Mouse (Mus musculus) embryo, embryonic 10.5 days (tissue): ENCODE results near the gene Zfp605.
A peak's percentile ranks its signal among the peaks of the same experiment; 100 is the strongest.
"Not testable (repeated sequence)": the region's sequence is repeated elsewhere in the genome, so short reads cannot be mapped to it uniquely, and the experiment has no call there.

Experiments
- DNase-seq: peaks from one replicate; pipeline ENCODE4 v3.0.0-alpha.2; 2015; ENCODE audit warnings: low spot score

Zfp605 gene

GRCm38 (mm10) chr5:110109991-110110441, at the start of gene Zfp605:
Gene Zfp605 (plus strand): TSS chr5:110110092.
- peak; percentile 90 for DNase-seq

DNA sequence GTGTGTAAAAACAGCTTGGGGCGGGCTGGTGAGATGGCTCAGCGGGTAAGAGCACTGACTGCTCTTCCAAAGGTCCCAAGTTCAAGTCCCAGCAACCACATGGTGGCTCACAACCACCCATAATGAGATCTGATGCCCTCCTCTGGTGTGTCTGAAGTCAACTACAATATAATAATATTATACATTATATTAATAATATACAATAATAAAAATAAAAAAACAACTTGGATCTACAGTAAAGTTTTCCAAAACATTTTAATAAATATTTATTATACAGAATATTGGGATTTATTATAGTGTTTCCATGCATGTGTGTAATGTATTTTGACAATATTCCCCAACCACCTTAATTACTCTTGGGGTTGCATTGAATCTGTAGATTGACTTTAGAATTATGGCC, 37.5 kb upstream of the Zfp605 start, which contains the start of gene Gm17655:
Gene Gm17655 (minus strand): TSS at position 101 of the 400 bp plus-strand sequence.
- DNase-seq = not testable (repeated sequence)

- DNase-seq = no peak
Measured at GRCm38 (mm10) chr5:110082961-110083360, 26.9 kb upstream of the Zfp605 start.

GRCm38 (mm10) chr5:110086161-110086866, 23.6 kb upstream of the Zfp605 start:
- no peak for DNase-seq

- DNase-seq = no peak
Measured at GRCm38 (mm10) chr5:110091546-110091945, 18.3 kb upstream of the Zfp605 start.

DNA sequence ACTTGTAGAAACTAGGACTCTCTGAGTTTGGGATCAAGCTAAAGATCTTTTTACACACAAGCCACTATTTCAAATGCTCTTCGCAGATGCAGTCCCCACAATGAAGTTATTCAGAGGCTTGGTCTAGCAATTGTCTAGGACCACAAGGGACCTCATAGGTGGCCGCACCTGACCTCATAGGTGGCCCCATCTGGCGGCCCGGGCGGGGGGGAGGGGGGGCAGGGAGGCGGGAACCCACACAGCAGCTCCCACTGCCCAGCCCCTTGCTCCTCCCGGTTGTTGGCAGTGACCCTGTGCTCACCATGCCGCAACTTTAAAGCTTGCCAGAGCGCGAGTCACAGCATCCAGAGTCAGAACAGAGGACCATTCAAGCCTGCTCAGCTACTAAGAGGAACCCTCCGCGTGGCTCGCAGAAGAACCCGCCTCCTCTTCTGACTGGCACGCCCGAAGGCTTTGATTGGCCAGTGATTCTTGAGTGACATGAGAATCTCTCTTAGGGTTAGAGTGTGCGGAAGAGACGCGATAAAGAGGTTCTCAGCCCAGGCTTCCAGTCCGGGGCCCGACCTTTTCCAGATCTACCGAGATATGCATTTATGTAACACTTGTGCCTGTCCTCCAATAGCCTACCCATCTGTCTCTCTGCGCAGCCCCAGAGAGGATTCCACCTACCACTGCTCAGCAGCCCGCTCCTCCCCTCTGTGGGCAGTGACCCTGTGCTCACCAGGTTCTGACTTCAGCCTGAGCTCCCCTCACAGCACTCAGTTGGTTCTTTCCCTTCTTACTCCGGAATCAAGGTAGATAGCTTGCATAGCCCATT, 15.7 kb upstream of the Zfp605 start, which contains the start of gene Gm35315:
Gene Gm35315 (minus strand): TSS at position 391 of the 817 bp plus-strand sequence.
- peak; percentile 96 for DNase-seq

- no peak for DNase-seq
Measured at GRCm38 (mm10) chr5:110094847-110095213, 15.1 kb upstream of the Zfp605 start.

- DNase-seq = no peak
Measured at GRCm38 (mm10) chr5:110098991-110099477, 10.9 kb upstream of the Zfp605 start.

GRCm38 (mm10) chr5:110099656-110100580, 10.0 kb upstream of the Zfp605 start, which contains the start of gene Plcxd1:
Gene Plcxd1 (plus strand): TSS chr5:110099969.
- peak; percentile 50 for DNase-seq

- peak; percentile 66 for DNase-seq
Measured at GRCm38 (mm10) chr5:110100921-110101631, 8.8 kb upstream of the Zfp605 start.

DNA sequence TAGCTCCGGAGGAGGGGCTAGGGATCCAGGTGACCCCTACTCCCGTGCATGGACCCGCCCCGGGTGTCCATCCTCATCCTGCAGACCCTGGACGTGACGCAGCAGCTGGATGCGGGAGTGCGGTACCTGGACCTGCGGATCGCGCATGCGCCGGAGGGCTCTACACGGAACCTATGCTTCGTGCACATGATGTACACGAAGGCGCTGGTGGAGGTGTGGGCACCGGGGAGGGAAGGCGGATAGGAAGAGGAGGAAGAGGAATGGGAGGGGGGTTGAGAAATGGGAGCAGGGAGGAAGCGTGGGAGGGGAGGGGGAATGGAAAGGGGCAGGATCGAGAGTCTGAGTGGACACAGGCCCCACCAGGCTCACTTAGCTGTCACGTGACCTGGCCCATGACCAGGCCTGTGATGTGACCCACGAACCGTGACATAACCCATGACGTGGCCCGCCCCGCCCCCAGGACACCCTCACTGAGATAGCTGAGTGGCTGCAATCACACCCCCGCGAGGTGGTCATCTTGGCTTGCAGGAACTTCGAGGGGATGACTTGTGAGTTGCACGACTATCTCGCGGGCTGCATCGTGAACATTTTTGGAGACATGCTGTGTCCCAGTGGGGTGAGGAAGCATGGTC, 8.1 kb upstream of the Zfp605 start:
- peak; percentile 31 for DNase-seq

GRCm38 (mm10) chr5:110102429-110102828, 7.5 kb upstream of the Zfp605 start:
- no peak for DNase-seq

- DNase-seq = no peak
Measured at GRCm38 (mm10) chr5:110102853-110103625, 6.9 kb upstream of the Zfp605 start.

- no peak for DNase-seq
Measured at GRCm38 (mm10) chr5:110103901-110104615, 5.8 kb upstream of the Zfp605 start.

DNA sequence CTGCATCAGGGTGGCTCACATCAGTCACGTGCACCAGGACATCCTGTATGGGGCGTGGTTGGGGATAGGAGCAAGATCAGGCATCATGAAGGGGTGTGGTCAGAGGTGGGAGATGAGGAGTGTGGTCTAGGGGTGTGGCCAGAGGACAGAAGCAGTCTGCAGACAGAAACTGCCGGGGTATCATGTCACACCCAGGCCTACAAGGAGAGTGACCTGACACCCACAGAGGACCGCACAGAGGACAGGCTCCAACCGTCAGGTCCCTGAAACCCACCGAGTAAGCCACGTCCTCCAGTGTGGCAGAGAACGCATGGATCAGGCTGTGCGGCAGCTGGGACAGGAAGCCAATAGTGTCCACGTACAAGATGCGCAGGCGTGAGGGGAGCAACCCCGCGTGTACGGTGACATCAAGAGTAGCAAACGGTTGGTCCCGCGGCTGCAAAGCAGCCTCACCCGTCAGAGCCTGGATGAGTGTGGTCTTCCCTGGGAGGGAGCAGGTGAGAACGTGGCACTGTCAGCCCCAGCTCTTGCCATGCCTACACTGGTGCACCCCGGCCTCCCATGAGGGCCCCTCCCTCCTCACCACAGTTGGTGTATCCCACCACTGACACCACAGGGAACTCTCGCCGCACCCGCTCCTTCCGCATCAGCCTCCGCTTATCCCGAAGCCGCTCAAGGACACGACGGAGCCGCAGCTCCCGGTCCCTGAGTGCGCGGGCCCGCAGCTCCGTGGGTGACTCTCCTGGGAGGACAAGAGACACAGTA, 5.1 kb upstream of the Zfp605 start:
- no peak for DNase-seq

- no peak for DNase-seq
Measured at GRCm38 (mm10) chr5:110106140-110106871, 3.6 kb upstream of the Zfp605 start.

DNA sequence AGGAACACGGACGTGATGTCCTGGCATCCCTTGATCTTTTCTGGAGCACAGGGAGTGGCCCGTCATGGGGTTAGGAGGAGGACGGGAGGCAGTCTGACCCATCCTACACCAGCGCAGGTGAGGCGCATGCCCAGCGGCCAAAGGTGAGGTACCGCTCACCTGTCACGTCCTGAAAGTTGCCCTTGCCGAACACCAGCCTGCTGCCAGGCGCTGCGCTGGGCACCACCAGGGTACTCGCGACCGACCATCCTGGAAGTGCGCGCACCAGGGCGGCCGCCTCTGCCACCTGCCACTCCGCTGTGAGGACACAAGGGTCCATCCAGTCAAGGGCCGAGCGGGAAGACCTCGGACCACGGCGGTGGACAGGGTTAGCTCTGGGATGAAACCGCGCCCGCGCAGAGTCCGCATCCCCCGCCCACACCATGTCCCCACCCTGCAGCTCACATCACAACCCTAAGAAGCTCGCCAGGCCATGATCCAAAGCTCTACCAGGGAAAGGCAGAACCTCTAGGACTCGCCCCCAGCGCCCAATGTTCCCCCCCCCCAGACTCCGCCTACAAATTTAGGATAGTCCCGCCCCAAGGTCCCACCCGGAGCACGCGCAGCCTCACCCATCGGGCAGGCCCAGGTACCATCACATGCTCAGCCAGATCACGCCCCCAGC, 2.9 kb upstream of the Zfp605 start:
- DNase-seq = no peak
